Mouse (Mus musculus): ENCODE results near the gene Alkbh6. TPM values are rescaled to one million over a fixed set of nuclear protein-coding genes. Genes with fewer than 3 reads are reported as not detected.
A peak's percentile ranks its signal among the peaks of the same experiment; 100 is the strongest.

Gene Alkbh6
- polyA plus RNA-seq, 2 experiments from 2014 or later = 179 to 205 TPM

DNA sequence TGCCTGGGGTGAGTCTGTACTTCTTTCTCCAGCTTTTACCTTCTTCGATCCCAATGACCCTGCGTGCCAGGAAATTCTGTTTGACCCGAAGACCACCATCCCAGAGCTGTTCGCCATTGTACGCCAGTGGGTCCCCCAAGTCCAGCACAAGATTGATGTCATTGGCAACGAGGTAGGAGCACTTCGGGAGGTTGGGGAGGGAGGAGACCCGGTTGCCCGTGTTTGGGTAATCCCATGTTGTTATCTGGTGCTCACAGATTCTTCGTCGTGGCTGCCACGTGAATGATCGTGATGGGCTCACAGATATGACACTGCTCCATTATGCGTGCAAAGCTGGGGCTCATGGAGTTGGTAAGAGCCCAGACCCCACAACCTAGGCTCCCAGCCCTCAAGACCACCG lies 11.7 kb upstream of the Alkbh6 start:
- no peak for ATAC-seq

DNA sequence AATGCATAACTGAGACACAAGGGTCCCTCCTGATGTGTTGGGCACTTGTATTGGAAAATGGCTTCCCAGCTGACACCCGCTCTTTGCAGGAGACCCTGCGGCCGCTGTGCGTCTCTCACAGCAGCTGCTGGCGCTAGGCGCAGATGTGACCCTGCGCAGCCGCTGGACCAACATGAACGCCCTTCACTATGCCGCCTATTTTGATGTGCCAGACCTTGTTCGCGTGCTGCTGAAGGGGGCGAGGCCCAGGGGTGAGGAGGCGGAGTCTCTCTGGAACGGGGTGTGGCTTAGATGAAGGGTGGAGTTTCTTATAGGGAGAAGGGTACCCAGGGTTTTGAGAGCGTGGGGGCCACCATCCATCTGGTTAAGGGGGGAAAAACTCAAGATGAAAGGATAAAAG lies 11.3 kb upstream of the Alkbh6 start:
- no peak for ATAC-seq

DNA sequence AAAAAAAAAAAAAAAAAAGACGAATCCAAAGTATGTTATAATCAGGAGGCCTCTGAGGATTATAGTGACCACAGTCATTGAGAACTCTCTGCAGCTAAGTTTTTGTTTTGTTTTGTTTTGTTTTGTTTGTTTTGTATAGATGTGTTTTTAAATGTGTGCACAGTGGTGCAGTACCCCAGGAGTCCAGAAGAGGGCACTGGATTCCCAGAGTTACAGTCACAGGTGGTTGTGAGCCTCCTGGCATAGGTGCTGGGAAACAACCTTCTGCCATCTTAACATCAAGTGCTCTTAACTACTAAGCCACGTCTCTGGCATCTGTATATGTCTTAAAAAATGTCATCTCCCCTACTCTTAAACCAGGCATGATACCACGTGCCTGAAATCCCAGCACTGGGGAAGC lies 7.6 kb upstream of the Alkbh6 start:
- peak; percentile 53 for ATAC-seq

DNA sequence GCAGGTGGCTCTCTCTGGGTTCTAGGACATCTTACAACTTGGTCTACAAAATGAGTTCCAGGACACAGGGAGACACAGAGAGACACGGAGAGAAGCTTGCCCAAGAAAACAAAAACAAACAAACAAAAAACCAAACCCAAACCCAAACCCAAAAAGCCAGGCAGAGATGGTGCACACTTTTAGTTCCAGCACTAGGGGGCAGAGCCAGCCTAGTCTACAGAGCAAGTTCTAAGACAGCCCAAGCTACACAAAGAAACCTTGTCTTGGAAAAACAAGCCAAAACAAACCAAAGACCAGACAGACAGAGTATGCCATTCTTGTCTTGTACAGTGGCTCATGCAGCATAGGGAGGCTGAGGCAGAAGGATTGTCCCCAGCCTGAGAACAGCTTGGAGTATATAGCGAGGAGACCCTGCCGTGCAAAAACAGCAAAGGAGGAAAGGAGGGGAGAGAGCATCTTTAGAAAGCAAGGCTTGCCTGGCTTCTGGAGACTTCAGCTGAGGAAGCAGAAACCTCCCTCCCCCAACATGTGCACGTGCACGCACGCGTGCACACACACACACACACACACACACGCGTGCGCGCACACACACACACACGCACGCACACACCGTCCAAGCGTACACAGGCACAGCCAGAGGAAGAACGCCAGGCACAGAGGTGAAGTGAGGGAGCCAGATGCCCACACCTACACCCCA lies 2.3 kb upstream of the Alkbh6 start:
- ATAC-seq = no peak

DNA sequence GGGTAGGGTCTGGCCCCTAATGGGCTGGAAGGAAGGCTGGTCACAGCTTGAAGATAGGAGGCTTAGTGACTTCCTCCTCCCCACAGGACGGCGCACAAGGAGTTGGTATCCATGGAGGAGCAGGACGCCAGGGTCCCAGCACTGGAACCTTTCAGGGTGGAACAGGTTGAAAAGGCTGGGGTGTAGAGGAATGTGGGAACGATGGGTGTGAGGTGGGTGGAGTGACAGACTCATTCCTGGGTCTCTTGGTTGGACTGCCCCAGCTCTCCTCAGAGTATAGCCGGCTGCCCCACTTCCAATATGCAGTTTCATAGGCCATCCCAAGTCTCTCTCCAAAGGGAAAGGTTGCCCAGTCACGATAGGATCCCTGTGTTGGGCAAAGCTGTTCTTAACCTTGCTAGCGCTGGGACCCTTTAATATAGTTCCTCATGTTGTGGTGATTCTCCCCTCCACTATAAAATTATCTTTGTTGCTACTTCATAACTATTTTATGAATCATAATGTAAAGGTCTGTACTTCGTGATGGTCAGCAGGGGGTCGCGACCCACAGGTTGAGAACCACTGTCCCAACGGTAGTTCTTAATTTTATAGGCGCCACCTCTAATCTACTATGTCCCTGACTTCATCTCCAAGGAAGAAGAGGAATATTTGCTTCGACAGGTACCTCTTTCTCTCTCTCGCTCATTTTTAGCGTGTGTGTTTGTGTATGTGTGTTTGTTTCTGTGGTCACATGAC lies 1.0 kb downstream of the Alkbh6 start:
- no peak for ATAC-seq

- ATAC-seq = no peak
Observed at GRCm38 (mm10) chr7:30310136-30310535, 1.6 kb downstream of the Alkbh6 start.

- ATAC-seq = no peak
Observed at GRCm38 (mm10) chr7:30313666-30314320, 5.3 kb downstream of the Alkbh6 start.

DNA sequence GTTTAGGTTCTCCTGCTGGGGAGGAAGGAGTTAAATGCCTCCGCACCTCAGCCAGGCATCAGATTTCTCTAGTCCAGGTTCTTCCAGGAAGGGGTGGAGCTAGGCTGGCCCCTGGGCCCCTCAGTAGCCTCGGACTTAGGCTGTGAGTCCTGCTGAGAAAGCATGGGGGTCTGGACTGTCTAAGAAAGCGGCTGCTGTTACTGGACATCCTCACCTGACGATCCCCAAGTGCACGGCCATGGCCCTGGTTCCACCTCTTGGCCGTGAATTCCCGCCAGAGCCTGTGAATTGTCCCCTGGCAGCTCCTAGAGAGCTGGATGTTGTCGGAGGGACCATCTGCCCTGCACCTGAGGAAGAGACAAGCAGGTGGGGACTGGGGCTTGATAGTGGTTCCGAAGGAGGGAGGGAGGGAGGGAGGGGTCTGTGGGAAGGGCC lies 6.2 kb downstream of the Alkbh6 start, which contains the start of gene Syne4:
Gene Syne4 (plus strand): TSS at position 87 of the 435 bp plus-strand sequence.
- ATAC-seq = no peak

DNA sequence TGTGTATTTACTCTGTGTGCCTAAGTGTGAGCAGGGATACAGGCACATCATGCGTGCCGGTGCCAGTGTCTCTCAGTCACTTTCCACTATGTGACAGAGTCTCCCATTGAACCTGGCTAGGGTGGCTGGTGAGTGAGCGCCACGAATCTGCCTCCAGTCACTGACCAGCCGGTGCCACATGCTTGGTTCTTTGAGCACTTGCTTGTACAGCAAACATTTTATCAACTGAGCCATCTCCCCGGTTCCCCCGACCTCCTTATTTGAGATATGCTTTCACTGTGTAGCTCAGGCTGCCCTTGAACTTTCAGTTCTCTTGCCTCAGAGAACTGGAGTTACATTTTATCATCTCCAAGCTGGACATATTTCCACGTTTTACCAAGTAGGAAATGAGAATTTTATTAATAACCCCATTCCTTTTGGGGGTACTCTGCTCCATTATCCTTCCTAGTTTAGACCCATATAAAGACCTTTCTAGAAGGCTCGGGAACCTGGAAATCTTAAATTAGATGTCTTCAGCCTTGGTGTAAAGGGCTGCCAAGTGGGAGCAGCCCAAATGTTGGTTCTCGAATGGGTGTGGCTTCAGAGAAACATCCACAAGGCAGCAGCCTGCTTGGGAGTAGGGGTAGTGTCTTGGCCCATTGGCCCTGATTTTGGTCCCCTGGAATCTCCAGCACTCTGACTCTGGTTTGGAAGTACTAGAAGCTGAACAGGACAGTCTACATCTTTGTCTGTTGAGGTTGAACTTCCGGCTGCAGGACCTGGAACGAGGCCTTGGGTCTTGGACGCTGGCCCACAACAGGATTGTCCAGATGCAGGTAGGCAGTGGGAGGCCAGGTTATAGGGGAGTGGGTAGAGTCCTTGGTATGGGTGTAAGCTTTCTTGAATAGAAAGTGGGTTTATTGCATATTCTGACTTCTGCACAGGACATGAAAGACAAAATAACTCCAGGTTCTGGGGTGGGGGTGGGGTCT lies 7.3 kb downstream of the Alkbh6 start:
- ATAC-seq = no peak

GRCm38 (mm10) chr7:30318142-30318541 lies 9.6 kb downstream of the Alkbh6 start:
- no peak for ATAC-seq

- ATAC-seq = no peak
Observed at GRCm38 (mm10) chr7:30320946-30321345, 12.4 kb downstream of the Alkbh6 start.

- ATAC-seq = peak; percentile 65
Observed at GRCm38 (mm10) chr7:30321539-30322284, 13.2 kb downstream of the Alkbh6 start, which contains the start of gene E130208F15Rik. Gene E130208F15Rik (plus strand): TSS chr7:30321740.

DNA sequence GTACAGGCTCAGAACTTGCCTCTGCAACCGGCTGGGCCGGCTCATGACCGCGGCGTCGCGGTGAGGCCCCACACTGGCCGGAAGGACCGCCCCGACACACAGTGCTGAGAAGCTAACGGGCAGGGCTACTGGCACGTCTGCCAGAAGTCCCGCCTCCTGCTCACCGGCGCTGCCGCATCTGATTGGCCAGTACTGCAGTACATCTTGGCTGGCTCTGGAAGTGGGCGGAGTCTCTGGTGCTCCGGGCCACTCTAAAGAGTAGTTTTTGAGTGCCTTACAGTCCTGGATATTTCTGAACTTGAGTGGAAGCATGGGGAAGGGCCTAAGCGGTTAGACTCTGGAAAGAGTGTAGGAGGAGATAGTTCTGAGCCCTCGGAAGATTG lies 13.8 kb downstream of the Alkbh6 start:
- peak; percentile 72 for ATAC-seq

DNA sequence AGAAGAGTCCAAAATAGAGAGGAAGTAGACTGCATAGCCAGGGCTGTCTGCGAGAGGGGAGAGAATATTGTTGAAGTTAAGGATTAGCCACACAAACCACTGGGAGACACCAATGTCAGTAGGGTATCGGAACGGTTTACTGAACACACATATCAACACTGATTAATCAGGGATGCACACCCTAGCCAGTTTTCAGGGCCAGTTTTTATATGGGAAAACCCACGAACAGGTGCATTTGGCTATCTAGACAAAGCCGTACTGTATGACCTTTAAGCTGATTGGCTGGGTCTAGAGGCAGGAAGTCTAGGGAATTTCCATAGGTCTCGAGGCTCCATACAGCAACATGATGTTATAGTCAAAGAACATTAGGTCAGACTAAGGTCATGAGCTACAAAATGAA lies 14.3 kb downstream of the Alkbh6 start:
- peak; percentile 62 for ATAC-seq

- no peak for ATAC-seq
Observed at GRCm38 (mm10) chr7:30323795-30324194, 15.3 kb downstream of the Alkbh6 start, which contains the start of gene Sdhaf1. Gene Sdhaf1 (minus strand): TSS chr7:30323895.

DNA sequence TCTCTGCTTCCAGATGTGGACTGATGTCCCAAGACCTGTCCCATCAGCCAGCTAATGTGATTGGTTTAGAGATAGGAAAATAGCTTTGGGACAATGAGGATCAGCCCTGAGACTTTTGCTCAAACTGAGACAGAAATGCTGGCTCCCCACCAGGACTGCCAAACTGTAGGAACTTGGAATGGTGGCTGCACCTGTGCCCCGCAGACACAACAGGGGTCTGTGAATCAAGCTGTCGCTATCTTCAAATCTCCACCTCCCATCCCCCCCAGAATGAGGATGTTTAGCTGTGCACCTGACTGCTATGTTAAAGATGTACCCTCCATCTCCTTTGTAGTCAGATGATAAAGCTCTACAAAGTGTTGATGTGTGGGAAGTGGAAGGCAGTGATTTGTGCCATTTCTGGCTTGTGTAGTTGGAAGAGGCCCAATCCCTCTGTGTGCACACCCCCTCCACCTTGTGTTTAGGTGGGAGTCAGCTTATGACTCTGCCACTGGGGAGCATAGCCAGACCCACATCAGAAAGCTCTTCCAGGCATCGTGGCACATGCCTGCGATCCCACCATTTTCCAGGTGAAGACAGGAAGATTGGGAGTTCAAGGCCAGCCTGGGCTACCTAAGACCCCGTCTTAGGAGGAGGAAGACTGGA lies 15.9 kb downstream of the Alkbh6 start:
- no peak for ATAC-seq

- ATAC-seq = no peak
Observed at GRCm38 (mm10) chr7:30325364-30325763, 16.8 kb downstream of the Alkbh6 start.

- no peak for ATAC-seq
Observed at GRCm38 (mm10) chr7:30326427-30326826, 17.9 kb downstream of the Alkbh6 start.

DNA sequence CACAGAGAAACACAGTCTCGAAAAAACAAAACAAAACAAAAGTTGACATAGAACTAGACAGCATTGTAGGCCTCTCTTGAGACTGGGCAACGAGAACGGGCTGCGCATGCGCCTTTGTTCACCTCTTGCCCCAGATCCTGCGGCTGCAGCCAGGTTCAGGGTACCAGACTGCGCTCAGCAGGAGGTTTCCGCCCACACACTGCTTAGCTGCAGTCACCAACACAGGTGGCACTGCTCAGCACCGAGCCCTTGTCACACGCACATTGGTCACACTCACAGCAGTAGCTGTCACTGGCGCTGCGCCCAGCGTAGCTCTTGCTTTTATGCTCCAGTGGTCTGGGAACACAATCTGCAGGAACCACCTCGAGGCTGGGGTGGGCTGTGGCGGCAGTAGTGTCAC lies 18.6 kb downstream of the Alkbh6 start:
- ATAC-seq = peak; percentile 36

GRCm38 (mm10) chr7:30328379-30328778 lies 19.9 kb downstream of the Alkbh6 start:
- ATAC-seq = no peak

DNA sequence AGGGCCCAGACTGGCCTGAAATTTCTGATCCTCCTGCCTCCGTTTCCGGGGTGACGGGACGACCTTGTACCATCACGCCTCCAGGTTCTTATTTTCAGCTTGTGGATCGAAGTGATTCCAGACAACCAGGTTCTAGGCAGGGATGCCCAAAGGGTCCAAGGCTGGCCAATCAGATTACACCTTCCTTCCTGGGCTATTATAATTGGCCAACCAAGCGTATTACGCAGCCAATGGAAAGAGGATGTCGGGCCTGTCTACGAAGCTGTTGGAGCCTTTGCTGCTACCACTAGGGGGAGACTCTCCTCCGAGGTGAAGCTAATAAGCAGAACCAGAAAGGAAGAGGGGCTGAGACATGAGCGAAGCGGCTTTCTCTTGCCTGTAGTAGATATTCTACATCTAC lies 23.4 kb downstream of the Alkbh6 start:
- peak; percentile 85 for ATAC-seq
